Mouse (Mus musculus): Measurements from ENCODE around the gene Slc7a9. TPM values are rescaled to one million over a fixed set of nuclear protein-coding genes. Genes with fewer than 3 reads are reported as not detected.

Slc7a9 gene
- not detected in 2 replicates for polyA plus RNA-seq (2012; ENCODE audit: insufficient read depth, insufficient read length, low replicate concordance, missing spikeins)

DNA sequence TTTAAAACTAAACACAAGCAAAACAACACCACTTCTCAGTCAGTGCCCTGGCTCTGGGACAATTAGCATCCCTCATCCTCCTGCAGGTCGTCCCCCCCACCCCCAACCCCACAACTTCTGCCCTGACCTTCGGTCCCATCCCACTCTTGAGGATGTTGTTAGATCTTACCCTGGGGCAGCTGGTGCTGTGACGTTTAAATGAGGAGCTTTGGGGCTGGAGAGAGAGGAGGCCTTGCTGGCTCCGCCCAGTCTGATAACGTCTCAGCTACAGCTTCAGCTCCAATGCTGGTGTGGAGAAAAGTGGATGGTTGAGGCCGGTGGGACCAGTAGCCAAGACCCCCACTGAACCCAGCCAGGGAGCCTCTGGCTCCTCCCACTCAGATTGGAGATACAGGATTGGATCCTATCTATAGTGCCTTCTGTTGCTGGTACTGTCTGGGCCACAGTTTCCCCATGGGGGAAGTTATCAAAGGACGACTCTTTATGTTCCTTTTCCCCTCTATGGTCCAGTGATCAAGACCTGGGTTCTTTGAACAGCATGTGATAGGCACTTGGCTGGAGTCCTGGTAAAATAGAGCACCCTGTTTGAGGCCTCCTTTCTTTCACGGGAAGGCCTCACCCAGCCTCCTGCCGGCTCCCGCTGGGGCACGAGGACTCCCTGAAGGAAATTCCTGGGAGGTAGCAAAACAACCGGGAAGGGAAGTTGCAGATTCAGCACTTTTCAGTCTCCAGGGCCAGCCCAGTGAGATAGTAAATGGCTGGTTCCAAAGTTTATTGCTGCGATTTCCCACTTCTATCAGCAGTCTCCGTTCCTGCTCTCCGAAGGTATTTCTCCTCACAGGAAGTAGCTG is at the start of gene Slc7a9:
Gene Slc7a9 (plus strand): TSS at position 801 of the 851 bp plus-strand sequence.
- Histone ChIP-seq H3K4me1 (ENCODE audit: control insufficient read depth, insufficient read depth, low read length) (no peaks in the 10 kb centered on the region), H3K27ac (ENCODE audit: insufficient read depth, low read depth, low read length) (no peak within 1 kb of the TSS), H3K4me3 (ENCODE audit: insufficient read depth, low read depth, low read length) (no peak within 1 kb of the TSS)
- 41% methylated on average over 15 of the region's 15 CpGs for WGBS
- TF ChIP-seq POLR2A (IDR thresholded peaks at IDR 0.05; ENCODE audit: insufficient read depth, low read depth, low read length) = no peak
- TF ChIP-seq CTCF (IDR thresholded peaks at IDR 0.05; ENCODE audit: insufficient read depth, low read depth, low read length) = no peak

DNA sequence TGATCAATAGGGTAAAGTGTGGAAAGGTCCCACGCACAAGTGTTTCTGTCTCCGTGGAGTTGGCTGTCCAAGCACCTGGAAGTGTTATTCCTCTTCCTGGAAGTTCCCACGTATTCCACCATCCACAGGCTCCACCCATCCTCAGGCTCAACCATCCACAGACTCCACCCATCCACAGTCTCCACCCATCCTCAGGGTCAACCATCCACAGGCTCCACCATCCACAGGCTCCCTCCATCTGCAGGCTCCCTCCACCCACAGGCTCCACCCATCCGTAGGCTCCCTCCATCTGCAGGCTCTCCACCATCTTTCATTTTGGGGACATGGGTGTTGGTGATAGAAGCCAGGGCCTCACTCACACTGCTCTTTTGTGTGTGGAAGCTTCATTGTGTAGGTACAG is 47.4 kb upstream of the Slc7a9 start:
- Histone ChIP-seq H3K4me3 (ENCODE audit: insufficient read depth, low read depth, low read length) (no peak overlapping the region), H3K27ac (ENCODE audit: insufficient read depth, low read depth, low read length) (no peak overlapping the region), H3K4me1 (ENCODE audit: control insufficient read depth, insufficient read depth, low read length) (peaks cover 9% of the 10 kb centered on the region)
- TF ChIP-seq CTCF (IDR thresholded peaks at IDR 0.05; ENCODE audit: insufficient read depth, low read depth, low read length) (no peak), POLR2A (IDR thresholded peaks at IDR 0.05; ENCODE audit: insufficient read depth, low read depth, low read length) (no peak)
- WGBS = 95% methylated on average over 4 of the region's 4 CpGs

DNA sequence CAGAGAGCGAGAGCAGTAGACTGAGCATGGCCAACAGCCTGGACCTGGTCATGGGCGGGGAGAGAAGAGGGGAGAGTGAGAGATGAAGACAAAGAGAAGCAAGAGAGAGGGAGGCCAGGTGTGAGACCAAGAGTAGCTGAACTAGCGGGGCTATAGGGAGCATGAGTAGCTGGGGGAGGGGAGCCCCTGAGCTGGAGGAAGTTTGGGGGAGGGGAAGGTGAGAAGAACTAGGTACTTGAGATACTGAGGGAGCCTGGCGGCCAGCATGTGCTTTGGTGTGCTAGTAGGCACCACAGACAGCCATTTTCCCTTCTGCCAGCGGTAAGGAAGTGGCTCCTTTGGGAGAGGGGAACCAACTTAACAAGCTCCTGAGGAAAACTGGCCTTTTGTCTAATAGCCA is 33.4 kb upstream of the Slc7a9 start:
- no peak for TF ChIP-seq POLR2A (IDR thresholded peaks at IDR 0.05; ENCODE audit: insufficient read depth, low read depth, low read length)
- 87% methylated on average over 5 of the region's 5 CpGs for WGBS
- H3K27ac ChIP-seq (ENCODE audit: insufficient read depth, low read depth, low read length) = no peak overlapping the region
- H3K4me1 ChIP-seq (ENCODE audit: control insufficient read depth, insufficient read depth, low read length) = no peaks in the 10 kb centered on the region
- no peak overlapping the region for H3K4me3 ChIP-seq (ENCODE audit: insufficient read depth, low read depth, low read length)

- no peak overlapping the region for H3K27ac ChIP-seq (ENCODE audit: insufficient read depth, low read depth, low read length)
- no peaks in the 10 kb centered on the region for H3K4me1 ChIP-seq (ENCODE audit: control insufficient read depth, insufficient read depth, low read length)
- TF ChIP-seq POLR2A (IDR thresholded peaks at IDR 0.05; ENCODE audit: insufficient read depth, low read depth, low read length) (no peak), CTCF (IDR thresholded peaks at IDR 0.05; ENCODE audit: insufficient read depth, low read depth, low read length) (no peak)
- H3K4me3 ChIP-seq (ENCODE audit: insufficient read depth, low read depth, low read length) = no peak overlapping the region
- 81% methylated on average over 9 of the region's 9 CpGs for WGBS
Observed at GRCm38 (mm10) chr7:35415801-35416653, 32.6 kb upstream of the Slc7a9 start.

GRCm38 (mm10) chr7:35416654-35416948 is 32.0 kb upstream of the Slc7a9 start:
- Histone ChIP-seq H3K4me1 (ENCODE audit: control insufficient read depth, insufficient read depth, low read length) (no peaks in the 10 kb centered on the region), H3K27ac (ENCODE audit: insufficient read depth, low read depth, low read length) (no peak overlapping the region), H3K4me3 (ENCODE audit: insufficient read depth, low read depth, low read length) (no peak overlapping the region)
- TF ChIP-seq POLR2A (IDR thresholded peaks at IDR 0.05; ENCODE audit: insufficient read depth, low read depth, low read length) = no peak
- TF ChIP-seq CTCF (IDR thresholded peaks at IDR 0.05; ENCODE audit: insufficient read depth, low read depth, low read length) = no peak
- 96% methylated on average over 5 of the region's 5 CpGs for WGBS

DNA sequence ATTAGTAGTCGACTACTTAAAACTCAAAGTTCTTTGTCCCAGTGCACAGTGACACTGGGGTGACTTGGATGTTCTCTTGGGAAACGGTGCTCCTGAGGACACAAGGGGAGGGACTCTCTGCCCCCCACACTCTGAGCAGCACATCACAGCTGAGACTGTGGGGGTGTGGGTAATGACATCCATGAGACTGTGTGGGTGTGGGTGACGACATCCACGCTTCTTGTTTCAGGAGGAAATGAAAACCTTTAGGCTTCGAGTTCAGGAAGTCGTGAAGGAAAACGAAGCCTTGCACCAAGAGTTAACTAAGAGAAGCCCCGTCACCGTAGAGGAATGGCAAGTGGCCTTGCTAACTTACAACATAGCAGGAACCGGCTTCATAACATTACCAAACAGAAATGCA is 25.5 kb upstream of the Slc7a9 start:
- Histone ChIP-seq H3K4me3 (ENCODE audit: insufficient read depth, low read depth, low read length) (no peak overlapping the region), H3K27ac (ENCODE audit: insufficient read depth, low read depth, low read length) (no peak overlapping the region), H3K4me1 (ENCODE audit: control insufficient read depth, insufficient read depth, low read length) (peaks cover 3% of the 10 kb centered on the region; the same call in 1 of the 2 replicates)
- TF ChIP-seq POLR2A (IDR thresholded peaks at IDR 0.05; ENCODE audit: insufficient read depth, low read depth, low read length) (no peak), CTCF (IDR thresholded peaks at IDR 0.05; ENCODE audit: insufficient read depth, low read depth, low read length) (no peak)
- WGBS = 68% methylated on average over 10 of the region's 10 CpGs

- Histone ChIP-seq H3K4me1 (ENCODE audit: control insufficient read depth, insufficient read depth, low read length) (no peaks in the 10 kb centered on the region), H3K27ac (ENCODE audit: insufficient read depth, low read depth, low read length) (no peak overlapping the region), H3K4me3 (ENCODE audit: insufficient read depth, low read depth, low read length) (no peak overlapping the region)
- 96% methylated on average over 10 of the region's 10 CpGs for WGBS
- TF ChIP-seq CTCF (IDR thresholded peaks at IDR 0.05; ENCODE audit: insufficient read depth, low read depth, low read length) = no peak
- TF ChIP-seq POLR2A (IDR thresholded peaks at IDR 0.05; ENCODE audit: insufficient read depth, low read depth, low read length) = no peak
Observed at GRCm38 (mm10) chr7:35428146-35428545, 20.4 kb upstream of the Slc7a9 start.

DNA sequence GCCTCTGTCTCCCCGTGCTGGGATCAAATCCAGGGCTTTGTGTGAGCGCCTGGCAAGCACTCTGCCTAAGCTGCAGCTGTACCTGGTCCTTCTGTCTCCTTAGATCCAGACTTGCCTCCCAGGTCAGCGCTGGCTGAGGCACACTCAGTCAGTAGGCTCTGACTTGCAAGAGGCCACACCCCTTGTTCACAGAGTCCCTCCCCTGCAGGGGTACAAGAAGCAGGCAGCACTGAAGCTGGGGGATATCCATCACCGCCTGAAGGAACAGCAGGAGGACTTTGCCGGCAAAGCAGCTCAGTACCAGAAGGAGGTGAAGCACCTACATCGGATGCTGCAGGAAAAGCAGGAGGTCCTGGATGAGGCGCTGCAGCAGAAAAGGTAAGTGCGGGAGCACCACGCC is 13.3 kb upstream of the Slc7a9 start:
- no peak overlapping the region for H3K4me3 ChIP-seq (ENCODE audit: insufficient read depth, low read depth, low read length)
- no peak overlapping the region for H3K27ac ChIP-seq (ENCODE audit: insufficient read depth, low read depth, low read length)
- no peaks in the 10 kb centered on the region for H3K4me1 ChIP-seq (ENCODE audit: control insufficient read depth, insufficient read depth, low read length)
- TF ChIP-seq POLR2A (IDR thresholded peaks at IDR 0.05; ENCODE audit: insufficient read depth, low read depth, low read length) (no peak), CTCF (IDR thresholded peaks at IDR 0.05; ENCODE audit: insufficient read depth, low read depth, low read length) (no peak)
- 76% methylated on average over 9 of the region's 9 CpGs for WGBS

DNA sequence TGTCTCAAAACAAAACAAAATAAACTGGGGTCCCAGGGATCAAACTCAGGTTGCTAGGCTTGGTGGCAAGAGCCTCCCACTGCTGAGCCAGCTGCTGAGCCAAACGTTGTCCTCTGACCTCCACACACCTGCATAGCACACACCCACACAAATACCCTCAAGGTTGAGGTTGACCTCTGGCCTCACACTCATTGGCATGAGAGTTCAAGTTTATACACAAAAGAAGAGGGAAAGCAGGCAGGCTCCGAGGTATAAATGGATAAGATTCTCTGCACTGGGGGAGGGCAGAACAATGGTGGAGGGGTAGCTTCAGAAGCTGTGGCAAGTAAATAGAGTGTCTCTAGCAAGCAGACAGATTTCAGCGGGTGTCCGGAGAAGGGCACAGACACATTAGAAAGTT is 1.1 kb upstream of the Slc7a9 start:
- TF ChIP-seq CTCF (IDR thresholded peaks at IDR 0.05; ENCODE audit: insufficient read depth, low read depth, low read length) (no peak), POLR2A (IDR thresholded peaks at IDR 0.05; ENCODE audit: insufficient read depth, low read depth, low read length) (no peak)
- WGBS = 55% methylated on average over 4 of the region's 4 CpGs

More for the DNA sequence above, 1.1 kb upstream of the Slc7a9 start:
- Histone ChIP-seq H3K4me3 (ENCODE audit: insufficient read depth, low read depth, low read length) (no peak overlapping the region), H3K4me1 (ENCODE audit: control insufficient read depth, insufficient read depth, low read length) (no peaks in the 10 kb centered on the region), H3K27ac (ENCODE audit: insufficient read depth, low read depth, low read length) (no peak overlapping the region)

Data from olfactory bulb, adult 2 months (tissue).